Mouse (Mus musculus): ENCODE measurements around the gene 5730522E02Rik. TPM values are rescaled to one million over a fixed set of nuclear protein-coding genes. Genes with fewer than 3 reads are reported as not detected.
"Not testable (repeated sequence)": the region's sequence is repeated elsewhere in the genome, so short reads cannot be mapped to it uniquely, and the experiment has no call there.

The 5730522E02Rik gene
- 10 to 100 TPM in 3 of 4 experiments, 1 to 10 TPM in 1; 8.6 to 14.7 (median 11.3) TPM for total RNA-seq (2022)

DNA sequence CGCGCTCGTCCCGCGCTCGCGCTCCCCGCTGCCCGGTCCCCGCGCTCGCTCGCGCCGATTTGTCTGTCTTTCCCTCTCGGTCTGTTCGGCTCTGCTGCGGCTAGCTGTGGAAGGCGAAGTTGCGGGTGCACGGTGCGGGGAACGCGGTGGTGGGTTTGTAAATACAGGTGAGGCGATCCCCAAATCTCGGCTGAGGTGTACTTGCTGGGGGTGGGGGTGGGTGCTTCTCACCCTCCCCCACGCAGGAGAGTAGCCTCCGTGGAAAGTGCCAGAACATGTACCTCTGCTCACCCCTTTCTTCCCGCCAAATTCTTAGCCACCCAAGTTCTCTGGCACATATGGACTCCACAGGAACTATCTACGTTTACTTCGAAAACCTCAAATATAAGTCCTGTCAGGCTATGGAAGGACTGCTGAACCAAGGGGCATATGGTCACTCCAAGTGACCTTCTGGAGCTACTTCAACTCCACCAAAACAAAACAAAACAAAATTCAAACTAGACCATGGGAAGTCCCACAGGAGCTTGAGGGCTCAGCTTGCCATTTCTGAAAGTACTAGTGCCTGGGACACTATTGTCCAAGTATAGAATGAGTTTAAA is at the start of gene 5730522E02Rik:
5730522E02Rik (minus strand) TSS at position 182 of the 599 bp plus-strand sequence.
- no peak for DNase-seq (ENCODE audit: low spot score in 2 of 2)

DNA sequence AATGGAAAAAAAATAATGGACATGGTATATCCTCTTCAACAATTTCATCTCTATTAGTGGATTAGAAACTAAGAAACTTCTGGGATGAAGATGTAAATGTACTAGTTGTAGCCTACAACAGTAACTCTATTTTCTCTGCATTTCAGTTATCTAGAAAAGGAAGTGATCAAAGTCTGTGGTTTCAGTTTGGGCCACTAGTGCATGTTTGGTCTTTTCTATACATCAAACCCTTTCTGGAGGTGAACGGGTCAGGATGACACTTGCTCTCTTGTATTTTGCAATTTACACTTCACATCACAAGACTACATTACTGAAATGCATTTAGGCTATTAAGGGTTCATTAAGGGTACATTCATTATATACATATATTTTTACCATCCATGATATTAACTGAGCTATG is 26.0 kb upstream of the 5730522E02Rik start:
- no peak for DNase-seq (ENCODE audit: low spot score in 2 of 2)

DNA sequence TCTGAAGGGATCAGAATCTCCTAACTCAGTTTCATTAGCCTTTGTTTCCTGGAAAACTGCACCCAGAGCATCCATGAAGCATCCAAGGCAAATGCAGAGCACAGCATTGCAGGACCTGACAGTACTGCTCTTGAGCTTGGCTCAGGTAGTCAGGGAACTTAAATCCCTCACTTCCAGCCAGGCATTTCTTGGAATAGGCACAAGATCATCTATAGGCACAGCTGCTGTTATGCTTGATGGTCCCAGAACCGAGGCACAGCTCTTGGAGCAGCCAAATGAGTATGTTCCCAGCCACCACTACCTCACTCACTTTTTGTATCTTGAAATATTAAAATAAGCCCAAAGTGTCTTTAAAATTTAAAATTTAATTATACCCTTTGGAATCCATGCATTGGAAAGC is 19.3 kb upstream of the 5730522E02Rik start:
- DNase-seq (ENCODE audit: low spot score in 2 of 2) = no peak

DNA sequence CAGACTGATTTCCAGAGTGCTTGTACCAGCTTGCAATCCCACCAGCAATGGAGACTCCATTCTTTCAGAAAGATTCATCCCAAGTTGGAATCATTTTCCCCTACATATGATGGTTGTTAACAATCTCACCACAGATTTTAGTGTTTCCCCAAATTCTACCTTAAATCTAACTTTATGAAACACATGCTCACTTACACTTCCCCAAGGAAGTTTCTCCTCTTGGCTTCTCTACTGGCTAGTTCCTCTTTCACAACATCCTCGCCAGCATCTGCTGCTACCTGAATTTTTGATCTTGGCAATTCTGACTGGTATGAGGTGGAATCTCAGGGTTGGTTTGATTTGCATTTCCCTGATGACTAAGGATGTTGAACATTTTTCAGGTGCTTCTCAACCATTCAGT is 3.1 kb upstream of the 5730522E02Rik start:
- not testable (repeated sequence) for DNase-seq (ENCODE audit: low spot score in 2 of 2)

DNA sequence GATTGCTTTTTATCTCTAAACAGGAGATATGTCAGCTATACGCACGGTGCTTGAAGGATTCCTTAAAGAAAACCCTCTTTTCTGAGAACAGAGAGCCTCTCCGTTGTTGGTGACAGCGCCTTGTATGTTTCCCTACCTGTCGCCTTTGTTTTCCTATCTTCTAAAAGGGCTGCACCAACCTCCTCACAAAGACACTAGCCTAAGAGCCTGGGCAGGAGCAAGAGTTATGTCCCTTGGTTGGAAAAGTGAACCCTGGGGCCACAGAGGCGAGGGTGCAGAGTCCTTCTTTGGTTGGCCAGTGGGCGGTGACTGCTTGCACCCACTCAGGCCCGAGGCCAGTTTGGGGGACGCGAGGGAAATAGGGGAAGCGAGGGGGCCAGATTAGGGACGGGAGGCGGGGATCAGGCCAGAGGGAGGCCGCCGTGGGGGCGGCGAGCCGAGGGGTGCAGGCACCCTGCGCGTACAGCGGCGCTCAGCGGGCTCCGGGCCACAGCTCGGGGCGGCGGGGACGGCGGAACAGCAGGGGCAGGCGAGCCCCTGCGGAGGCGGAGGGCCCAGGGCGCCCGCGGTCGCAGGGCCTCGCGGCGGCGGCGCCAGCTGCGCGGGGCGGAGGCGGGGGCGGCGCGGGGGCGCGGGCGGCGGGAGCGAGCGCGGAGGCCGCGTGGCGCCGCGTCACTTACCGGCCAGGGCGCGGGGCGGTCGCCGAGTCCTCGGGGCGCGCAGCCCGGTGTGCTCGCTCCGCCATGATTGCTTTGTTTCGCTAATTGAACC is 567 bp downstream of the 5730522E02Rik start:
- peak; percentile 29 to 44 for DNase-seq (ENCODE audit: low spot score in 2 of 2)

DNA sequence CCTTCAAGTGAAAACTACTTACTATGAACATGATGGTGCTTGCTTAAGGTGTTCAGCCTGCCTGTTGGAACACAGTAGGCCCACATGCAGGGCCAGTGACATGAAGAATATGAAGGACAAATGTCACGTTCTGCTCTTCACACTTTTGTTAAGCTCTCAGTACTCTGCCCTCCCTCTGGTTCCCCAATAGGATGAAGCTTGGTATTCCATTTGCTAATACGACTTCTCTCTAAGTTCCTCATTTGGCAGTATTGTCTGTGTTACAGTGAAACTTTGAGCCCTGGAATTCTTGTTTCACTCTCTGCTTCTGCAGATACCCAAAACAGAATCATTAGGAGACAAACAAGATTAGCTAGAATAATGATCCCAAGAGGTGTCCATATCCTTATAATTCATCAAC is 7.1 kb downstream of the 5730522E02Rik start:
- no peak for DNase-seq (ENCODE audit: low spot score in 2 of 2)

DNA sequence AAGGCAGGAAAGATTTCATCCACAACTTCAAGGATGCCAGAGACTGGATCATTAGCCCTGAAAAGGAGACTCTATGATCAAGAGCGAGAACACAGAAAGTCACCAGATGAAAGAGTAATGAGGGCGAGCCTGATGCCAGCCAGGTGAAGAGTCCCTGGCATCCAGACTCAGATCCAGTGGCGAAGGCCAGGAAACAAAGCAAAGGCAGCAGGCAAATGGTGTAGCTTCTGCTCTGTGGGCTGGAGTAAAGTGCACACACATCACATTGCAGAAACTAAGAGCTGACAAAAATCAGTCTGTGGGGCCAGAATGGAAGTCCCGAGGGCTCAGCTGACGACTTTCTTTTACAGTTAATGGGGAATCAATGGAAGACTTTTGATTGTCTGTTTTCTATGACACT is 7.7 kb downstream of the 5730522E02Rik start:
- DNase-seq (ENCODE audit: low spot score in 2 of 2) = no peak

DNA sequence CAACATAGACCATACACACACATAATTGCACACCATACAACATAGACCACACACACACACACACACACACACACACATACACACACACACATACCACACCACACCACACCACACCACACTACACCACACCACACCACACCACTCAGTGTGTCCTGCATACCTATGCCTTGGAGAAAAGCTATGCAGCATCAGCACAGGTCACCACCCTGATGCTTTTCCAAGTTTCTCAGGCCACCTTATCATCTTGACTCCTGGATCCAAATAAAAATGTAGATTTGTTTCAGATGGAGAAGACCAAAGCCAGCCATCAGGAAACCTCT is 8.8 kb downstream of the 5730522E02Rik start:
- DNase-seq (ENCODE audit: low spot score in 2 of 2) = no peak

DNA sequence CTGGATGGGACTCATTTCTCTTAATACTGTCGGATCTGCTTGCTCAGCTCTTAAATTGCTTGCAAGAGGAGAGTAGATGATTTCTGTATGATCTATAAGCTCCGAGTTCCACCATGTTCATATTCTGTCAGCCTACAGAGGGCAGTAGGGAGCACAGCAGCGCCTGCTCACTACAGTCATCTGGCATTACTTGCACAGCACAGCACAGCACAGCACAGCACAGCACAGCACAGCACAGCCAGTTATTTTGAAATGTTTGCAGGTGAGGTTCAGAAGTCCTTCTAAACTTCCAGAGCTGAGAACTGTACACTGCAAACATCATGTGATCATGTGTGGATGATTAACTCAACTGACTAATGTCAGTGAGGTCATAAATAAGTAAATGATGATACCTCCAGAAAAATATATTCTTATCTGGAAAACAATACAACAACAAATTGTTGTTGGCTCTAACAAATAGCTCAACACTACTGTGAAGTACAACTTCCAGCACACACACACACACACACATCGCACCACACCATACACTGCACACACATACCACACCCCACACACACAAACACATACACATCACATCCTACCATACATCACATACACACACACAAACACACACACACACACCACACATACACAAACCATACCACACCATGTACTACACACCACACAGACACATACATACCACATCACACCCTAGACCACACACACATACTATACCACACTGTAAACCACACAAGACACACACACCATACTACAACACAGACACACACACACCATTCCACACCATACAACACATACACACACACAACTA is 9.4 kb downstream of the 5730522E02Rik start:
- no peak for DNase-seq (ENCODE audit: low spot score in 2 of 2)

DNA sequence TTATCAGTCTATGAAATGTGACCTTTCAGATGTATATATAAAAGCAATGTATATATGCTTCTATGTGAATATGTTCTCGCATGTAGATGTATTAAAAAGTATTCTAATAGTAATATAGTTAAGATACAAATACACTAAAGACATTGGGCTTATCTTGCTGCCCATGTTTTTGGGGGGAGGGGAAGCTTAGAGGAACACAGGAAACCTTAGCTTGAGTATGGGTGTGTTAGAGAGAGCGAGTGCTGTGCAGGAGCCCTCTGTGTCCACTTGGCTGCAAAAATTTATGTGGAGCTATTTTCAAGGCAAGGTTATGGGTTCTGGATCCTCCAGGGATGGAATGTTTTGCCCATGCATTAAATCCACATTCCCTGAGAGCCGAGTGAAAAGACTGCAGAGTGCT is 15.1 kb downstream of the 5730522E02Rik start:
- DNase-seq (ENCODE audit: low spot score in 2 of 2) = no peak

DNA sequence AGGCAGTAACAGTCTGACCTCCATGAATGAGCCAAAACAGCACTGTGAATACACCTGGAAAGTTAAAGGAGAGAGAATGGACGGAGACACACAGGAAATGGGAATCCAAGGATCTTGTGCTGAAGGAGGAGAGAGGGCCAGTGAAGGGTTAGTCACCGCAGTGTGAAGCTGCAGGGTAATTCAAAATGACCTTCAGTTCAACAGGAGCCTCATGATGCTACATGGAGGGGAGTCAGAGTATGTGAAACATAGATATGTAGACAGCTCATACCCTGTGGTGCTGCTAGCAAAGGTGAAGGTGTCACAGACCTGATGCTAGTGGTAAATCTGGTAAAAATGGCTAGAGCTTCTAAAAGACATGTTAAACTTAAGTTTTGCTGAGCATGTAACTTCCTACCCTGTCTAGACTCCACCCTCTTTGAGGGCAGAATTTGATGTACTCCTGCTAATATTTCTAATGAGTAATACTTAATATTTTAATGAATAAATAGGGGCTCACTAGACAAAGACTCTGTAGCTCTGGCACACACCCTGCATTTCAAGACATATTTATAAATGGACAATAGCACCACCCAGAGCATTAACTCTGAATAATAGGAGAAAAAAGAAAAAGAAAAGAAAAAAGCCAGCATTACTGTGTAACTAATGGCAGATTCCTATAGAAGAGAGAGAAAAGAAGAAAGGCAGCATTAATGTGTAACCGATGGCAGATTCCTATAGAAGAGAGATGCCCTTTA is 23.2 kb downstream of the 5730522E02Rik start:
- DNase-seq (ENCODE audit: low spot score in 2 of 2) = no peak

DNA sequence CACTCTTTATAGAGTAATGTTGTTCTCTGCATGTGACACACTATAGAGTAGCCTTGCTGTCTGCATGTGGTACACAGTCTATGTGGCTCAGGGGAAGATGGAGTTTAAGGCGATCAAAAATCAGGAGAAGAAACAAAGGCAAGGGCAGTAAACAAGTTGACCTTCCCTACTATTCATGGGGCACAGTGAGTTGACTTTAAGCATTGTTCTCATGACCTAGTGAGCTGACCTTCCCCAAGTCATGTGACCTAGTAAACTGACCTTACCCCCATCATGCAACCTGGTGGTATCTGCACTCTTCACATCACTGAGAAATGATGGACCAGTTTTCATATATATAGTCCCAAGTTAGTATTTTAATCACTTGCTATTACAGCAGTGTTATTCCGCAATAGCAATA is 40.0 kb downstream of the 5730522E02Rik start:
- DNase-seq (ENCODE audit: low spot score in 2 of 2) = no peak

DNA sequence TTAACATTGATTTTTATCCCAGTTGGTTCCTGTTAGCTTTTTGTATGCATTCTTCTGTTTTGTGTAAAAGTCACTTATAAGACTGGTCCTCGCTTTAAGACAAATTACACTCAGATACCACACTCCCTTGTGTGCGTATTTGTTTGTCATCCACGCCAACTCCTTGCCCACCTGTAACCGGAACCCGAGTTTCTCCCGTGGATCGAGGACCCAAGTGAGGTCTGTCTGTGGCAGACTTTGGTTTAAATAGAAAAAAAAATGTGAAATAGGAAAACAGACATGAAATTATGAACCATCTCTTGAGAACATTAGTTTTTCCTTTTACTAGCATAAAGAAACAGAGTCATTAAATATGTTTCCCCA is 43.0 kb downstream of the 5730522E02Rik start:
- no peak for DNase-seq (ENCODE audit: low spot score in 2 of 2)

DNA sequence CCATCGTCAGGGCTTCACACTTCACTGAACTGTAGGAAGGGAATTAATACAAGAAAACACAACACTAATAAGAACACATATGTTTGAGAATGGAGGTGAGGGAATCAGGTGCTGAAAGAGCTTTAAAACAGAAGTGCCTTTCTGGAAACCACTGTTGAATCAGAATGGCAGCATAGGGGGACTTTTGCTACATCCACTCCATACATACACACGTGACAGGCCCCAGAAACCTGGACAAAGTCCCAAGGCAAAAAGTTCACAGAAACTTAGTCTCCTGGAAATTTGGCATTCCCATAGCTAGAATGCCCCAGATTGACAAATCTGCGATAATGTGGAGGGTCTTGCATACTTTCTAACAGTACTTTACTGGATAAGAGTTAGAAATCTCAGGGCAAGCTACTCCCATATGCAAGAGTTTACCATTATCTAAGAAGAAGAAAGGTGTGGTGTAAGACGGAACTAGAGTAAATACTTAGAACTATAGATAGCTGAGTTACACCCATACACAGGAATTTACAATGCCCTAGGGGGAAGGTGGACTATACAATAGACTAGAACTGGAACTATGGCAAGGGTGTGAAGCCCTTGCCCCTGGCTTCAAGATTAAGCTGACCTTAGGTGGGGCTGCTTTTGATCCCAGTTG is 43.5 kb downstream of the 5730522E02Rik start:
- no peak for DNase-seq (ENCODE audit: low spot score in 2 of 2)

DNA sequence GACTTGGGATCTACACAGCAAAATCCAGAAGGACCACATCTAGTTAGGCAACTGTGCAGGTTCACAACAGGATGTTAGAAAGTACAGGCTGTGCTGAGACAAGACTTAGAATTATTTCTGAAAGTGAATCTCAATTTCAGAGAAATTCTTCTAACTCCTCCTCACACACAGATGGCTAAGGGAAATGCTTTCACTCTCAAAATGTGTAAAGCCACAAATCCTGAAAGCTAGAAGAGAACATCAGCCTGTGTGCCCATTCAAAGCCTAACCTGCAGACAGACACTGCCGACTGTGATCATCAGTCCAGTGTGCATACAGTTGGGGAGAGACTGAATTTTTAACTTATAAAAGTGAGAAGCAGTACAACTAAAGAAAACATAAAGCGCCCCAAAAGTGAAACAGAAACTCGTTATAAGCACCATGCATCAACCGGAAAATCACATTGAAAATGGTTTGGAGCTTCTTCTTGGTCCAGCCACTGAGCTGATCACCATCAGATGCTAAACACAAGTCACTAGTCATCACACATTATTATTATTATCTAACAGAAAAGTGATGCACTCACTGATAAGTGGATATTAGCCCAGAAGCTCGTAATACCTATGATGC is 45.8 kb downstream of the 5730522E02Rik start:
- DNase-seq (ENCODE audit: low spot score in 2 of 2) = no peak

DNA sequence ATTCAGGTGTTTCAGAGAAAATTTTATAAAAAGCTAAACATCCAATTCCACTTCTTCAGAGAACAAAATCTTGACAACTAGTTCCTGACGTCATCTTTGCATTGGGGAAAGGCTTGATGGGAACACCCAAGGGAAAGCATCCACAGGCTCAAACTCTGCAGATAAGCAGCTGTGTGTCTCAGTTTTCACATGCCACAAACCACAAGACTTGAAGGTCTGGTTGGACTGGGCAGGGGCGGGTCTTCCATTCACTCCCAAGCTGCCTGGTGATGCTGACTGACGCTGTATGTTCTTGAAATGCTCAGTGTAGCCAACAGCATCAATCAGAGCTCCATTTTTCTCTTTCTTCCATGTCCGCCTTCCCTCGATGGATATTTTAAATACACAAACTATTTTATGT is 49.2 kb downstream of the 5730522E02Rik start:
- DNase-seq (ENCODE audit: low spot score in 2 of 2) = no peak

DNA sequence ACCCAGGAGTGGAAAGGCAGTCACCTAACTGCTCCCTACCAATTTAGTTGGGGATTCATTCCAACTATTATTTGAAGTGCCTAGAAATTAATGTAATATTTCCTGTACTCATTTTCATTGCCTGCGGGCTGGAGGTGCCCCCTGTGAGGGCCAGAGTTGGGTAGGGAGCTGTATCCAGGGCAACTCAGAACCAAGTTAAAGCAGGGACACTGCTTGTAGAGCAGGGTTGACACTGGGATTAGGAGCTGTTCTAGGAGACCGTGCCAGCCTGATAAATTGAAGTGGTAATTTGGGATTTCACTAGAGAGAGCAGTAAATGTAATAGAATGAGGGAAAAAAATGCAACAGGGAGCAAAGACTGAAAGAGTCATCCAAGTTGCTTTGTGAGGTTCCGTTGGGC is 51.5 kb downstream of the 5730522E02Rik start:
- DNase-seq (ENCODE audit: low spot score in 2 of 2) = no peak

DNA sequence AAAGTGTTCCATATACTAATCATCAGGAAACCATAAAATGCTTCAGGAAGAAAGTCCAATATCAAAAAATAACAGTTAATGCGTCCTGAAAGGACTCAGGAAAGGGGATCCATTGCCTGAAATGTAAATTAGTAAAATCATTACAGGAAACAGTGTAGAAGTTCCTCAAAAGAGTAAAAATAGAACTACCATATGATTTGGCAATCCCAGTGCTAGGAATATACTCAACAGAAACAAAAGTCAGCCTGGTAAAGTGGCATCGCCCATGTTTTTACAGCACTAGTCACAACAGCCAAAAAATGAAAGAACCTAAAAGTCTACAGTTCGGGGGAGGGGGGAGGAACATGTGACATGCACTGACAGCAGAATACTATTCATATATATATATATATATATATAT is 70.5 kb downstream of the 5730522E02Rik start:
- no peak for DNase-seq (ENCODE audit: low spot score in 2 of 2)

DNA sequence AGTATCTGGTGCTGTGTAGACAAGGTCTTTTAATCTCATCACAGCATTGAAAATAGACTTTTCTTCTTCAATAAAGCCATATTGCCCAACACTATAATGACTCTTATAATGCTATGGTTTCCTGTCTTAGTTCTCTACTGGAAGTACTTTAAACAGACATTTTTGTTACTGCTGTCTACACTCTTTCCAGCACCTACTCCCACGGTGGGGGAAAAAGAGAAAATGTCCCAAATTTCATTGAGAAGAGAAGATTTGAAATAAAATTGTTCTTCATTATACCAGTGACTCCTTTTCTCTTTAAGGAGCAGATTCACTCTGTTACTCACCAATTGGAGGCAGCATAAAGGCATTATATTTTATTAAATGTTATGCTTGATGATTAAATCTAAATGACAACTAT is 72.5 kb downstream of the 5730522E02Rik start:
- no peak for DNase-seq (ENCODE audit: low spot score in 2 of 2)

DNA sequence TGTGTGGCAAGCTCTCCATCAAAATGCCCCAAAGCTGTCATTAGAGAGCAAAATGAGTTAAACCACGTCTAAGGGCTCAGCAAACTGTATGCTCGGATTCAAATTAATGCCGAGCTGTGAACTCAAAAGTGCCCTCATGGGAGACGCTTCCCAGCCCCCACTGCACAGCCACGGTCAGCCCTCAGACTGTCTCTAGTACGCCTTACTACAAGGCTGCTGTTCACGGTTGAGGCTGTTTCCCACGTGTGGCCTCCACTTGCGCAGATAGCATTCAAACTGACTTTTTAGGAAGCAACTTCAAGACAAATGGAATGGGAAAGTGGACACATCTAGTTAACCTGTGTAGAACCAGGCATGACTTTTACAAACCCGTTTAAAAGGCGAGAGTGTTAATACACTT is 79.7 kb downstream of the 5730522E02Rik start:
- DNase-seq (ENCODE audit: low spot score in 2 of 2) = no peak

DNA sequence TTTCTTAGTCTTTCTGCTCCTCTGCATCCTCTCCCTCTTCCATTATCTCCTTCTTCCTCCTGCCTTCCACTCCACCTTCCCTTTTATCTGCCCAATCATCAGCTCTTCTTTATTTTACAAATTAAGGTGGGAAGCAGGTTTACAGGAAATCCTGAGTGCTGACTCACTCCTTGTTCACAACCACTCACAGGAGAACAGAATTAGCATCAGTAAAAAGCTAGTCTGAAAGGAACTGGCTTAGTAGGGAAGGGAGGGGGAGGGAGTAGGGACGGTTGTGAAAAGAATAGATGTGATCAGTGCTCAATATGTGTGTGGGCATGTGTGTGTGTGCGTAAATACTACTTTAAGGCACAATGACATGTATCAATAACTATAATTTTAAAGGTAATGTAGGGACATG is 81.5 kb downstream of the 5730522E02Rik start:
- no peak for DNase-seq (ENCODE audit: low spot score in 2 of 2)

Measured in left cerebral cortex, adult 8-10 months (tissue).